Mouse (Mus musculus) heart, postnatal 0 days (tissue): Measurements from ENCODE around the gene Mymk. TPM values are rescaled to one million over a fixed set of nuclear protein-coding genes. Genes with fewer than 3 reads are reported as not detected.

Experiments
- ATAC-seq: fragments of 200-750 bp; cut with Nextera tagmentation; 2 replicates; pipeline ENCODE4 v1.8.0; 2017; ENCODE audit warnings: low read depth, moderate number of reproducible peaks, moderate library complexity; ENCODE audit not compliant: insufficient read depth
- DNase-seq: peaks from one replicate; pipeline ENCODE4 v3.0.0-alpha.2; 2016; ENCODE audit warnings: low spot score
- H3K27ac ChIP-seq: fragments of 300-500 bp; sonication (generic); 2 replicates; pipeline ENCODE4 v1.5.1; 2014; ENCODE audit warnings: low read depth, mild to moderate bottlenecking
- H3K27me3 ChIP-seq: fragments of 300-500 bp; sonication (generic); 2 replicates; pipeline ENCODE4 v1.6.1; 2014; ENCODE audit warnings: low read length, mixed read lengths; ENCODE audit not compliant: control insufficient read depth, insufficient read depth
- H3K36me3 ChIP-seq: fragments of 300-500 bp; sonication (generic); replicated peaks from 2 replicates; pipeline ENCODE4 v1.6.1; 2014; ENCODE audit warnings: low read length, mixed read lengths; ENCODE audit not compliant: control insufficient read depth, insufficient read depth
- H3K4me1 ChIP-seq: fragments of 300-500 bp; sonication (generic); 2 replicates; pipeline ENCODE4 v1.6.1; 2014; ENCODE audit warnings: antibody characterized with exemption; ENCODE audit not compliant: control insufficient read depth, insufficient read depth
- H3K4me2 ChIP-seq: fragments of 300-500 bp; sonication (generic); 2 replicates; pipeline ENCODE4 v1.6.1; 2014; ENCODE audit warnings: low read depth, mild to moderate bottlenecking, low read length, moderate library complexity
- H3K4me3 ChIP-seq: fragments of 300-500 bp; sonication (generic); 2 replicates; pipeline ENCODE4 v1.5.1; 2014; ENCODE audit warnings: low read depth, low read length
- H3K9ac ChIP-seq: fragments of 300-500 bp; sonication (generic); replicated peaks from 2 replicates; pipeline ENCODE4 v1.6.1; 2014; ENCODE audit warnings: low read depth, low read length, mixed read lengths
- H3K9me3 ChIP-seq: fragments of 300-500 bp; sonication (generic); replicated peaks from 2 replicates; pipeline ENCODE4 v1.6.1; 2016; ENCODE audit warnings: low read length; ENCODE audit not compliant: control insufficient read depth
- CTCF ChIP-seq: IDR thresholded peaks from 2 replicates; pipeline ENCODE4 v1.5.1; 2016; ENCODE audit warnings: antibody characterized with exemption, control low read depth, low read depth
- EP300 ChIP-seq: IDR thresholded peaks from 2 replicates; pipeline ENCODE4 v1.6.1; 2016; ENCODE audit warnings: antibody characterized with exemption, low read depth
- WGBS: fragments of 180-500 bp; shearing (Covaris S2); extraction: QIAGEN DNeasy Blood & Tissue Kit; methylation state at CpG from one replicate; pipeline ENCODE4 v1.1.7; 2014; 5-methylcytosine and 5-hydroxymethylcytosine counted together
- polyA plus RNA-seq: library from polyadenylated mRNA; unstranded; fragments of >200 nt; fragmentation: Nextera tagmentation; extraction: Ambion mirVana; gene quantifications from 2 replicates; pipeline ENCODE4 v1.2.1, GENCODE M21; 2015
- total RNA-seq: library from RNA; depleted of rRNA; stranded (reverse); fragments of >200 nt; gene quantifications from 2 replicates; pipeline ENCODE4 v1.2.3, GENCODE M21; 2014; ENCODE audit warnings: low replicate concordance

The Mymk gene
- total and polyA plus RNA-seq, 2 experiments from 2014 or later = 0.08 TPM; not detected in 1

GRCm38 (mm10) chr2:27059187-27059586 lies 12.8 kb downstream of the Mymk start:
- no peak for DNase-seq

DNA sequence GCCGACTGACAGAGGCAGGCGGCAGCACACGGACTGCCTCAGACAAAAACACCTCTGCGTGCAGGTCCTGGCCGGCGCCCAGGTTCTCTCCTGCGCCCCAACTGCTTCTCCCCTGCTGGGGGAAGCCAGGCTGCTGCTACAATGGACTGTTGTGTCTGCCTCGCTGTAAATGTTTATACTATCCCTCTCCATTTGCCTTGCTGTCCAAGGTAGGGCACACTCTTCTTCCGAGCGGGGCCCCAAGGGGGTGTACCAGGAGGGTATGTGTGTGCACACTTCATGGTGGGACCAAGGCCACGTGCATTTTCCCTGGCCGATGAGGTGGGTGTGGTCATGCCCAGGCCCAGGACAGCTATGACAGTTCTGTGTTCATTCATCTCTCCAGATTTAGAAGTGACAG lies 13.2 kb downstream of the Mymk start:
- ATAC-seq (no peak), DNase-seq (no peak)
- Histone ChIP-seq H3K9me3 (no peaks in the 10 kb centered on the region), H3K9ac (peak overlapping the region; percentile 18; the same call in 1 of the 2 replicates), H3K4me3 (no peak overlapping the region), H3K4me2 (no peak overlapping the region), H3K36me3 (no peaks in the 10 kb centered on the region), H3K27ac (no peak overlapping the region), H3K4me1 (peaks cover 13% of the 10 kb centered on the region; the same call in 1 of the 2 replicates), H3K27me3 (no peaks in the 10 kb centered on the region)
- 54% methylated on average over 12 of the region's 12 CpGs for WGBS
- TF ChIP-seq CTCF = no peak
- no peak for TF ChIP-seq EP300

More at GRCm38 (mm10) chr2:27059187-27059586, 12.8 kb downstream of the Mymk start:
- Histone ChIP-seq H3K4me2 (no peak overlapping the region), H3K4me3 (no peak overlapping the region), H3K27me3 (no peaks in the 10 kb centered on the region), H3K27ac (no peak overlapping the region), H3K36me3 (no peaks in the 10 kb centered on the region), H3K9ac (no peak overlapping the region), H3K4me1 (peaks cover 13% of the 10 kb centered on the region; the same call in 1 of the 2 replicates), H3K9me3 (no peaks in the 10 kb centered on the region)
- no peak; the same call in 1 of the 2 replicates for ATAC-seq
- no peak for TF ChIP-seq EP300
- 71% methylated on average over 9 of the region's 9 CpGs for WGBS

DNA sequence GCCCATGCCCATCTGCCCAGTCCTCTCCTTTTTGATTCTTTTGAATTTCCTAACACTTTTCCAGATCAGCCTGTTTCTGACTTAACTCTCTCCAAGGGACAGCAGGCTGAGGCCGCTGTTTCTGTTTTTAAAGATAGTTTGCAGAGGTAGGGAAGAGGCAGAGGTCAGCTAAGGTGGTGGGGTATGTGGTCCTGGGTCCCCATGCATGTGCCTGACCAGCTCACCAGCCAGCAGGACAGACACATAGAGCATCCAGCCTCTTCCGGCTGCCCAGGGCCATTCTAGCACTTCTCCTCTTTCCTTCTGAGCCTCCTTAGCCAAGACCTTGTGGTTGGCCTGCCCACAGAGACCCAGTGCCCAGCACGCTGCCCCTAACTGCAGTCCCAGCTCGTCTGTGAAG lies 13.7 kb downstream of the Mymk start:
- Histone ChIP-seq H3K27ac (no peak overlapping the region), H3K4me2 (no peak overlapping the region), H3K4me1 (peaks cover 13% of the 10 kb centered on the region; the same call in 1 of the 2 replicates), H3K9ac (peak overlapping the region; percentile 18; the same call in 1 of the 2 replicates), H3K9me3 (no peaks in the 10 kb centered on the region), H3K4me3 (no peak overlapping the region), H3K27me3 (no peaks in the 10 kb centered on the region), H3K36me3 (no peaks in the 10 kb centered on the region)
- TF ChIP-seq CTCF = no peak
- no peak for TF ChIP-seq EP300
- ATAC-seq = no peak
- 65% methylated on average over 4 of the region's 4 CpGs for WGBS
- no peak for DNase-seq

DNA sequence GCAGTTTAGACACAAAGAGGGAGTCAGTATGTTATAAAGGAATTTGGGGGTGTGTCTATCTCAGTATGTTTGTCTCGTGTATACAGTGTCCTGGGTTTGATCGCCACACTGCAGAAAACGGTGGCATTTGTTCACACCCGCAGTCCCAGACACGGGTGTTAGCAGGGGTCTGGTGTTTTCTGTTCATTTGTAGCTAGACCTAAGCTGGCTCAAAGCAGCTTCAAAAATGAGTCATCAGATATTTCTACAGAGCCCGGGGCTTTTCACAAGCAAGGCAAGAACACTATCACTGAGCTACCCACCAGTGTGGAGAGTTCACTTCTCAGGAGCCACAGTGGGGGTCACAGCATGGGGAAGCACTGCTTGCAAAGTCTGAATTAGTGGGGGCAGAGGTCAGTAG lies 22.6 kb downstream of the Mymk start:
- H3K4me3 ChIP-seq = no peak overlapping the region
- H3K4me2 ChIP-seq = no peak overlapping the region
- H3K4me1 ChIP-seq = no peaks in the 10 kb centered on the region
- no peak for ATAC-seq
- no peak for DNase-seq
- 54% methylated on average over 6 of the region's 6 CpGs for WGBS
- no peaks in the 10 kb centered on the region for H3K36me3 ChIP-seq
- H3K9me3 ChIP-seq = no peaks in the 10 kb centered on the region
- TF ChIP-seq EP300 = no peak
- no peak overlapping the region for H3K27ac ChIP-seq
- no peaks in the 10 kb centered on the region for H3K27me3 ChIP-seq
- no peak overlapping the region for H3K9ac ChIP-seq

DNA sequence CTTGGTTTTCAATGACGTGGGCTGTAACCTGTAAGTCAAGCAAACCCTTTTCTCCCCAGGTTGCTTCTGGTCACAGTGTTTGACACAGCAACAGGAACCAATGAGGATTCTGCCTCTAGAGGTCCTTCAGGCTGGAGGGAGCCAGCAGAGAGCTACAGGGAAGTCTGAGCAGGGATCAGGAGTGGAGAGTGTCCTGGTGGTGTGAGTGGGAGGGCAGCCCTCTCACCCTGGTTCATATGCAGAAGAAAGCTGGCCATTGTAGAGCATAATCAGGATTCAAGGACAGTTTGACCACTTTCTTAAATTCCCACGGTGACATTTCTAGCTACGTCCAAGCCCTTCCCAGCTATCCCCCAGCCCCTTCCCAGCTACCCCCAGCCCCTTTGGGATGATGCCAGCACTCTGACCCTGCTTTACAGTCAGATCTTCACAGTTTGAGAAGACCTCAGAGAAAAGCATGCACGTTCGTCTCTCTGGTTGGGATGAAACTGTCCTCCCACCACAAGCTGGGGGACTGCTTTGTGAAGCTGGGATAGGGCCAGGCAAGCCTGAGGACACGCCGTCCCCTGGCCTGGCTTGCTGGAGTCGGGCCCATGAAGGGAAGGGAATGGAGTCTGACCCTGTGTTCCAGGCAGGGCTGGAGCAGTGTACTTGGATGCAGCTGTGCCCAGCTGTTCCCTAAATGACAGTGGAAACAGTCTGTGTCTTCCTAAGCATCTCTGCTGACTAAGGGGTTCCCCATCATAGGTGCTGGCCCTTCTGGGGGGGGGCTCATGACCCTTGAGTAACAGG lies 25.8 kb downstream of the Mymk start:
- TF ChIP-seq CTCF (no peak), EP300 (no peak)
- ATAC-seq = peak; percentile 71
- Histone ChIP-seq H3K4me2 (no peak overlapping the region), H3K36me3 (no peaks in the 10 kb centered on the region), H3K4me3 (no peak overlapping the region), H3K4me1 (no peaks in the 10 kb centered on the region), H3K27ac (0 out of 2 replicates have a peak overlapping the region, but pooled peaks have one; percentile 15), H3K9me3 (no peaks in the 10 kb centered on the region), H3K9ac (no peak overlapping the region), H3K27me3 (no peaks in the 10 kb centered on the region)
- WGBS = 59% methylated on average over 8 of the region's 8 CpGs
- peak; percentile 36 for DNase-seq

- DNase-seq (no peak), ATAC-seq (no peak)
- H3K9me3 ChIP-seq = no peaks in the 10 kb centered on the region
- no peaks in the 10 kb centered on the region for H3K27me3 ChIP-seq
- TF ChIP-seq EP300 = no peak
- TF ChIP-seq CTCF = no peak
- no peaks in the 10 kb centered on the region for H3K36me3 ChIP-seq
- WGBS = 76% methylated on average over 3 of the region's 3 CpGs
- H3K4me3 ChIP-seq = no peak overlapping the region
- H3K9ac ChIP-seq = no peak overlapping the region
- no peak overlapping the region for H3K27ac ChIP-seq
- H3K4me2 ChIP-seq = no peak overlapping the region
- H3K4me1 ChIP-seq = no peaks in the 10 kb centered on the region
Observed at GRCm38 (mm10) chr2:27044641-27045040, 27.3 kb downstream of the Mymk start.
